Mouse (Mus musculus): ENCODE measurements around the gene Irf8. TPM values are rescaled to one million over a fixed set of nuclear protein-coding genes. Genes with fewer than 3 reads are reported as not detected.

Gene Irf8
- polyA plus RNA-seq, 2 experiments, result 4.2 to 8.9 TPM

DNA sequence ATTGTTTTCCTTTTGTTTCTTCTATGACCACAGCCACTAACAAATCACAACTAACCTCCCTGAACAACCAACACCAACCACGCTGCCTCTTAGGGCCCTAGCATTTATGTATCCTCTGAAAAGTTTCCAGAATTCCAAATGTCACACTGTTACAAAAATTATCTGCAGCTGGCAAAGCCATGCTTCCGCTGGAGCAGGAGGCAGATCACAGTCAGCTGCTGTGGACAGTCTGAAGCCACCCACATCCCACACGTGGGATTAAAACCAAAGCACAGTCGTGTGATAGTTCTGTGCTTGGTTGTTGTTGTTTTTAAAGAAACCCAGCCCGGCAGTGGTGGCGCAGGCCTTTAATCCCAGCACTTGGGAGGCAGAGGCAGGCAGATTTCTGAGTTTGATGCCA is 37.1 kb upstream of the Irf8 start:
- Histone ChIP-seq H3K9ac (replicated peaks) (no peak overlapping the region), H3K4me3 (ENCODE audit: insufficient read depth in 1 of 2, low read depth in 2 of 2, low read length in 2 of 2) (no peak overlapping the region), H3K27ac (no peak overlapping the region), H3K36me3 (replicated peaks; ENCODE audit: control insufficient read depth, insufficient read depth, low read depth) (no peaks in the 10 kb centered on the region), H3K27me3 (ENCODE audit: control insufficient read depth, insufficient read depth, low read length) (no peaks in the 10 kb centered on the region), H3K4me1 (replicated peaks; ENCODE audit: control insufficient read depth in 2 of 2, insufficient read depth in 2 of 2, low read length in 1 of 2) (peaks cover 0 to 18% of the 10 kb centered on the region in 2 experiments; a peak in 1 of 4 replicates), H3K9me3 (ENCODE audit: control insufficient read depth, low read length) (no peaks in the 10 kb centered on the region), H3K4me2 (ENCODE audit: low read depth) (no peak overlapping the region)
- DNase-seq (ENCODE audit: low read depth in 3 of 3, low spot score in 3 of 3), result no peak
- no peak for ATAC-seq (ENCODE audit: insufficient read depth)
- no peak for TF ChIP-seq EP300 (IDR thresholded peaks at IDR 0.05; ENCODE audit: low read depth)
- no peak for TF ChIP-seq CTCF (IDR thresholded peaks at IDR 0.05; ENCODE audit: low read depth)
- WGBS (ENCODE audit: insufficient replicate concordance), result 50% methylated on average over 6 of the region's 6 CpGs

DNA sequence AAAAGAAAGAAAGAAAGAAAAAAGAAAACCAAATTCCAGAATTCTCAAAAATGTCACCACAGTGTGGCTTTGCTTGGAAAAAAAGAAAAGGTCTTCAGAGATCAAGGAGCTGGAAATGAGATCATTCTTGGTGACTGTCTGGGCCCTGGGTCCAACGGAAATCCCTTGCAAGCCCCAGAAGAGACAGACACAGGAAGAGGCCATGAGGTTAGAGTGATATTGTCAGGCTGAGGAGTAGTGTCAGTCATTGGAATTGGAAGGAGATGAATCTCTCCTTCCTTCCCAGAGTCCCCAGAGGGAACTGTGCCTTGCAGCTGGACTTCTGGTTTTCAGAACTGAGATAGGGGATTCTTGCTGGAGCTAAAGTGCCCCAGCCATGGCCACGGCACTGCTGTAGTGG is 36.6 kb upstream of the Irf8 start:
- Histone ChIP-seq H3K36me3 (replicated peaks; ENCODE audit: control insufficient read depth, insufficient read depth, low read depth) (no peaks in the 10 kb centered on the region), H3K27ac (no peak overlapping the region), H3K4me1 (replicated peaks; ENCODE audit: control insufficient read depth in 2 of 2, insufficient read depth in 2 of 2, low read length in 1 of 2) (peaks cover 0 to 15% of the 10 kb centered on the region in 2 experiments; a peak in 1 of 4 replicates), H3K9ac (replicated peaks) (no peak overlapping the region), H3K27me3 (ENCODE audit: control insufficient read depth, insufficient read depth, low read length) (no peaks in the 10 kb centered on the region), H3K9me3 (ENCODE audit: control insufficient read depth, low read length) (no peaks in the 10 kb centered on the region), H3K4me2 (ENCODE audit: low read depth) (no peak overlapping the region), H3K4me3 (ENCODE audit: insufficient read depth in 1 of 2, low read depth in 2 of 2, low read length in 2 of 2) (no peak overlapping the region)
- no peak for TF ChIP-seq EP300 (IDR thresholded peaks at IDR 0.05; ENCODE audit: low read depth)
- TF ChIP-seq CTCF (IDR thresholded peaks at IDR 0.05; ENCODE audit: low read depth), result no peak
- no peak for ATAC-seq (ENCODE audit: insufficient read depth)
- 29% methylated on average over 2 of the region's 2 CpGs for WGBS (ENCODE audit: insufficient replicate concordance)
- no peak for DNase-seq (ENCODE audit: low read depth in 3 of 3, low spot score in 3 of 3)

DNA sequence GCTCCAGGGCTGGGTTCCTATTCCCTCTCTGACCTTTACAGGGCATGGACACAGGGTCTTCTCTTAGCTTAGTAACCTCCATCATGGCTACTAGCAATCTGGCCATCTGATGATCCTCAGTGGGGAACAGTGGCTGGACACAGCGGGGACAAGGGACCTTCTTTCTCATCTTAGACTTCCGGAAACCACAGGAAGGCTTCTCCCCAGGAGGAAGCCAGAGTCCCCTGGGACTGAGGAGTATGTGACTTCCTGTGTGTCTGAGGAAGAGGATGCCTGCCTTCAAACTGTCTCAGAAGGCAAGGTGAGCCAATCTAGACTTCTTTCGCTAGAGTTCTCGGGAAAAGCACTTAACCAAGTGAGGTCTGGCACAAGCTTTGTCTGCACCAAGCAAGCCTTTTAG is 36.1 kb upstream of the Irf8 start:
- H3K9me3 ChIP-seq (ENCODE audit: control insufficient read depth, low read length), result no peaks in the 10 kb centered on the region
- WGBS (ENCODE audit: insufficient replicate concordance), result 33% methylated on average over 4 of the region's 4 CpGs
- no peaks in the 10 kb centered on the region for H3K27me3 ChIP-seq (ENCODE audit: control insufficient read depth, insufficient read depth, low read length)
- no peak overlapping the region for H3K9ac ChIP-seq (replicated peaks)
- no peak overlapping the region for H3K4me3 ChIP-seq (ENCODE audit: insufficient read depth in 1 of 2, low read depth in 2 of 2, low read length in 2 of 2)
- no peak overlapping the region for H3K4me2 ChIP-seq (ENCODE audit: low read depth)
- ATAC-seq (ENCODE audit: insufficient read depth), result no peak
- peaks cover 0 to 13% of the 10 kb centered on the region in 2 experiments; a peak in 1 of 4 replicates for H3K4me1 ChIP-seq (replicated peaks; ENCODE audit: control insufficient read depth in 2 of 2, insufficient read depth in 2 of 2, low read length in 1 of 2)
- TF ChIP-seq EP300 (IDR thresholded peaks at IDR 0.05; ENCODE audit: low read depth) (no peak), CTCF (IDR thresholded peaks at IDR 0.05; ENCODE audit: low read depth) (no peak)
- no peak for DNase-seq (ENCODE audit: low read depth in 3 of 3, low spot score in 3 of 3)
- no peaks in the 10 kb centered on the region for H3K36me3 ChIP-seq (replicated peaks; ENCODE audit: control insufficient read depth, insufficient read depth, low read depth)
- H3K27ac ChIP-seq, result no peak overlapping the region

DNA sequence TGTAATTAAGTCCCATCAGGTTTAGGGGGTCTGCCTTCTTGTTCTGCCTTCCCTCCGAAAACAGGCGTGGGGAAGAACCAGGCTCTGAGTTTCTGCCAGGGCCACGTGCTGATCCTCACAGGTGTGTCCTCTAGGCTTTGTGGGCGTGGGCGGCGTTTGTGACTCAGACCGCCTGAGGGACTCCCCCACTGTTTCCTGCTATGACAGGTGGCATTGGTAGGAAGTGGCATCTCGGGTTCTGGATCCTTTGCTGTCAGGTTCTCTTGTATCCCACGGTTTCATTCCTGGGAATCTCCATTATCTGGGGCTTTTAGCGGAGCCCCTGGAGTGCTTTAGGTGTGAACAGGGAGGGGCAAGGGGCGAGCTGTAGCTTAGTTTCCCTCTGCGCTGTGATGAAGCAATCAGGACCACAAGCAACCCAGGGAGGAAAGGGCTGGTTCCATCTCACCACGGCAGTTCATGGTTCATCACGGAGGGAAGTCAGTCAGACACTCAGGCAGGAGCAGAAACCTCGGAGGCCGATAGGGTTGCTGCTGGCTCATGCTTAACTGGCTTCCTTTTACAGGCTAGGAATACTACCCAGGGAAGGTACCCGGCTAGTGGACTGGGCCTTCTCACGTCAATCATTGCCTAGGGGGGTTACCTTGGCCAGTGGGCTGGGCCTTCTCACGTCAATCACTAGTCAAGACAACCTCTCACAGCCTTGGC is 34.2 kb upstream of the Irf8 start:
- Histone ChIP-seq H3K9me3 (ENCODE audit: control insufficient read depth, low read length) (no peaks in the 10 kb centered on the region), H3K4me3 (ENCODE audit: insufficient read depth in 1 of 2, low read depth in 2 of 2, low read length in 2 of 2) (no peak overlapping the region), H3K27ac (no peak overlapping the region), H3K4me2 (ENCODE audit: low read depth) (no peak overlapping the region), H3K36me3 (replicated peaks; ENCODE audit: control insufficient read depth, insufficient read depth, low read depth) (no peaks in the 10 kb centered on the region), H3K27me3 (ENCODE audit: control insufficient read depth, insufficient read depth, low read length) (no peaks in the 10 kb centered on the region), H3K9ac (replicated peaks) (no peak overlapping the region), H3K4me1 (replicated peaks; ENCODE audit: control insufficient read depth in 2 of 2, insufficient read depth in 2 of 2, low read length in 1 of 2) (peaks cover 0 to 6% of the 10 kb centered on the region in 2 experiments; a peak in 1 of 4 replicates)
- WGBS (ENCODE audit: insufficient replicate concordance), result 26% methylated on average over 19 of the region's 19 CpGs
- DNase-seq (ENCODE audit: low read depth in 3 of 3, low spot score in 3 of 3) (no peak), ATAC-seq (ENCODE audit: insufficient read depth) (no peak)
- TF ChIP-seq CTCF (IDR thresholded peaks at IDR 0.05; ENCODE audit: low read depth), result no peak
- TF ChIP-seq EP300 (IDR thresholded peaks at IDR 0.05; ENCODE audit: low read depth), result no peak

DNA sequence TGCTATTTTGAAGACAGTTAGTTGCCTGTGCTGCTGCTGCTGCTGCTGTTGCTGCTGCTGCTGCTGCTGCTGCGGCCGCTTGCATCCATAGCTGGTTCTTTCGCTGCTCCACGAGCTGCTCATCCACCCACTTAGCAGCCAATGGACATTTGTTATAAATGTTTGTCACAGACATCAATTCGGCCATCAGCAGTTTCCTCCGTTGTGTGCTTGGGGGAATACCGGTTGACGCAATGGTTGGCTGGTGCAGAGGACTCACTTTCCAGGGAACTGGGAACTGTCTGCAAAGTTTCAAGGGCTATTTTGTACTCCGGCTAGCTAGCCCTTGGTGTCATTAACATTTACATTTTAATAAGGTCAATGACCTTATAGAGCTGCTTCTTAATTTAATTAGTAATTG is 32.0 kb upstream of the Irf8 start:
- no peak for ATAC-seq (ENCODE audit: insufficient read depth)
- DNase-seq (ENCODE audit: low read depth in 3 of 3, low spot score in 3 of 3), result no peak
- no peaks in the 10 kb centered on the region for H3K9me3 ChIP-seq (ENCODE audit: control insufficient read depth, low read length)

More for the DNA sequence above, 32.0 kb upstream of the Irf8 start:
- H3K4me1 ChIP-seq (replicated peaks; ENCODE audit: control insufficient read depth in 2 of 2, insufficient read depth in 2 of 2, low read length in 1 of 2), result peaks cover 0 to 5% of the 10 kb centered on the region in 2 experiments; a peak in 1 of 4 replicates
- H3K27ac ChIP-seq, result no peak overlapping the region
- TF ChIP-seq EP300 (IDR thresholded peaks at IDR 0.05; ENCODE audit: low read depth) (no peak), CTCF (IDR thresholded peaks at IDR 0.05; ENCODE audit: low read depth) (no peak)
- 57% methylated on average over 9 of the region's 9 CpGs for WGBS (ENCODE audit: insufficient replicate concordance)
- no peaks in the 10 kb centered on the region for H3K27me3 ChIP-seq (ENCODE audit: control insufficient read depth, insufficient read depth, low read length)
- H3K4me3 ChIP-seq (ENCODE audit: insufficient read depth in 1 of 2, low read depth in 2 of 2, low read length in 2 of 2), result no peak overlapping the region
- no peak overlapping the region for H3K9ac ChIP-seq (replicated peaks)
- H3K4me2 ChIP-seq (ENCODE audit: low read depth), result no peak overlapping the region
- no peaks in the 10 kb centered on the region for H3K36me3 ChIP-seq (replicated peaks; ENCODE audit: control insufficient read depth, insufficient read depth, low read depth)
